ENCODE assay signal across 34 mouse cellular contexts in genomic region chrX:134141986-134142385, GRCm38 (mm10). TPM values are rescaled to one million over a fixed set of nuclear protein-coding genes. Genes with fewer than 3 reads are reported as not detected.
A peak's percentile ranks its signal among the peaks of the same experiment; 100 is the strongest.
DNase-seq lines count a peak whose midpoint lies in the region; ATAC-seq and TF ChIP-seq lines count a peak whose summit lies in the region.
"Had no signal": no experiment of that assay in that cellular context is flagged by ENCODE, and none has a peak within 500 bp of the region (broad histone marks: within the 10 kb centered on the region; RNA-seq: fewer than 3 reads in every experiment).

No protein-coding gene starts in this region.

- no peak for TF ChIP-seq CTCF in G1E (IDR thresholded peaks at IDR 0.05; ENCODE audit: low read depth, low read length)

- H3K9me3 ChIP-seq in G1E (replicated peaks): no peaks in the 10 kb centered on the region
- no peaks in the 10 kb centered on the region for H3K9me3 ChIP-seq in liver, embryonic 13.5 days (replicated peaks)
- H3K9me3 ChIP-seq: forebrain, embryonic 10.5 days; forebrain, embryonic 13.5 days; hindbrain, embryonic 12.5 days; hindbrain, embryonic 15.5 days had no signal

- no peaks in the 10 kb centered on the region for H3K27me3 ChIP-seq in G1E (ENCODE audit: insufficient read depth, low read length)
- H3K27me3 ChIP-seq in liver, embryonic 13.5 days: no peaks in the 10 kb centered on the region
- H3K27me3 ChIP-seq: CH12.LX; forebrain, embryonic 13.5 days; hindbrain, embryonic 15.5 days had no signal

- peak; percentile 72 for ATAC-seq in G1E (ENCODE audit: extremely low read depth, insufficient number of reproducible peaks, low FRiP score, poor library complexity, severe bottlenecking)
- ATAC-seq in liver, embryonic 13.5 days (ENCODE audit: low read depth): peak; percentile 48; the same call in 1 of the 2 replicates
- peak; percentile 93 for ATAC-seq in megakaryocyte progenitor cell, adult 5-6 weeks (replicated peaks; ENCODE audit: poor library complexity)
- ATAC-seq: forebrain, embryonic 13.5 days; forebrain, embryonic 16.5 days; Patski had no signal

- H3K4me1 ChIP-seq in G1E (ENCODE audit: insufficient read depth, low read depth, low read length): peaks cover 12% of the 10 kb centered on the region
- 0 out of 2 replicates have a peak, but pooled peaks cover 2% of the 10 kb centered on the region for H3K4me1 ChIP-seq in liver, embryonic 13.5 days (replicated peaks)
- H3K4me1 ChIP-seq: forebrain, embryonic 10.5 days; forebrain, embryonic 13.5 days; hindbrain, embryonic 12.5 days; hindbrain, embryonic 15.5 days had no signal

- H3K27ac ChIP-seq in liver, embryonic 13.5 days: no peak overlapping the region
- H3K27ac ChIP-seq: forebrain, embryonic 10.5 days; forebrain, embryonic 13.5 days; hindbrain, embryonic 12.5 days; hindbrain, embryonic 15.5 days had no signal

- H3K4me2 ChIP-seq in liver, embryonic 13.5 days: no peak overlapping the region
- H3K4me2 ChIP-seq: forebrain, embryonic 13.5 days; heart, embryonic 11.5 days; hindbrain, embryonic 12.5 days; hindbrain, embryonic 15.5 days had no signal

- WGBS in liver, embryonic 13.5 days (ENCODE audit: insufficient replicate concordance): 20% methylated on average over 4 of the region's 4 CpGs

- DNase-seq in G1E (ENCODE audit: low spot score) (peak; percentile 2), MEL-GATA-1-ER (ENCODE audit: extremely low read depth, low read depth) (peak; percentile 92)
- DNase-seq in liver, embryonic 13.5 days: peak; percentile 1
- no peak for DNase-seq in layer of hippocampus, adult 8-10 months (ENCODE audit: low spot score in 2 of 2)
- no peak for DNase-seq in embryo, embryonic 10.5 days (ENCODE audit: low spot score)
- no peak for DNase-seq in heart, adult 11 months
- DNase-seq: adrenal gland, postnatal 10 days; adrenal gland, postnatal 36 days; B cell, adult 2 months; cerebellum, adult 2 months; cerebellum, adult 9-11 months; cerebellum, postnatal 25 days; gastrocnemius, postnatal 10 days; gastrocnemius, postnatal 36 days had no signal

- H3K4me3 ChIP-seq in G1E (ENCODE audit: low read depth, low read length): no peak overlapping the region
- no peak overlapping the region for H3K4me3 ChIP-seq in liver, embryonic 13.5 days (replicated peaks)
- H3K4me3 ChIP-seq: forebrain, embryonic 10.5 days; forebrain, embryonic 13.5 days; hindbrain, embryonic 12.5 days; hindbrain, embryonic 15.5 days had no signal

- H3K36me3 ChIP-seq in G1E (replicated peaks): no peaks in the 10 kb centered on the region
- H3K36me3 ChIP-seq in liver, embryonic 13.5 days: no peaks in the 10 kb centered on the region
- H3K36me3 ChIP-seq: forebrain, embryonic 10.5 days; hindbrain, embryonic 12.5 days; hindbrain, embryonic 15.5 days had no signal

- H3K9ac ChIP-seq in liver, embryonic 13.5 days: no peak overlapping the region
- H3K9ac ChIP-seq: forebrain, embryonic 13.5 days; hindbrain, embryonic 12.5 days; hindbrain, embryonic 15.5 days had no signal

RNA-seq across cellular contexts. Expression of gene Xkrx, which starts 19.9 kb away (rescaled TPM):
- 0.30 and 1.2 TPM in 2 replicates for total RNA-seq in G1E (2014; fragmentation: Nextera tagmentation)
- 0.17 and 0.22 TPM in 2 replicates for total RNA-seq in G1E (2017)
- polyA plus RNA-seq in G1E (2012): not detected in 2 replicates
- 0.09 TPM in 1 of 2 replicates, not detected in the other for polyA plus RNA-seq in liver, embryonic 13.5 days (2015; fragmentation: Nextera tagmentation; extraction: Ambion mirVana)
- 0.59 and 1.4 TPM in 2 replicates for total RNA-seq in megakaryocyte progenitor cell, adult 5-6 weeks (2015)
- not detected in 2 replicates for total RNA-seq in megakaryocyte progenitor cell, adult 5-6 weeks (2017)
- 1 to 10 TPM in 1 of 4 experiments, under 1 TPM in 3; 0.77 to 1.5 (median 0.86) TPM for total RNA-seq in layer of hippocampus, adult 8-10 months (2022)
- total RNA-seq: granulocyte monocyte progenitor cell, adult 5-6 weeks; hematopoietic stem cell, adult 5-6 weeks had no signal
- polyA plus RNA-seq: embryonic facial prominence, embryonic 11.5 days had no signal

RNA-seq across cellular contexts. Expression of gene Arl13a, which starts 45.3 kb away (rescaled TPM):
- total RNA-seq in G1E (2014; fragmentation: Nextera tagmentation) (not detected in 2 replicates), G1E (2017) (not detected in 2 replicates)
- not detected in 2 replicates for polyA plus RNA-seq in G1E (2012)
- polyA plus RNA-seq in liver, embryonic 13.5 days (2015; fragmentation: Nextera tagmentation; extraction: Ambion mirVana): not detected in 2 replicates
- not detected in 2 replicates for total RNA-seq in megakaryocyte progenitor cell, adult 5-6 weeks (2015)
- total RNA-seq in megakaryocyte progenitor cell, adult 5-6 weeks (2017): not detected in 2 replicates
- not detected for total RNA-seq in layer of hippocampus, adult 8-10 months (2022)
- total RNA-seq: adrenal gland, adult 18-20 months; adrenal gland, postnatal 10 days; adrenal gland, postnatal 36 days; CH12.LX; gastrocnemius, adult 18-20 months; gastrocnemius, postnatal 10 days; gastrocnemius, postnatal 36 days; granulocyte monocyte progenitor cell, adult 5-6 weeks; heart, adult 8-10 months; heart, postnatal 25 days; hematopoietic stem cell, adult 5-6 weeks had no signal
- polyA plus RNA-seq: cerebellum, adult 2 months; cortical plate, adult 2 months; embryonic facial prominence, embryonic 11.5 days; embryonic facial prominence, embryonic 14.5 days; forebrain, embryonic 10.5 days; forebrain, embryonic 13.5 days; forebrain, embryonic 16.5 days; heart, embryonic 14.5 days; heart, postnatal 0 days; hindbrain, embryonic 12.5 days; hindbrain, embryonic 15.5 days; Patski had no signal

Comparison
In these comparisons a context has a peak if more than half of its experiments do, and no peak if none do; other contexts are left out.
1. DNase-seq: peak in G1E (single experiment), MEL-GATA-1-ER (single experiment) and liver, embryonic 13.5 days (single experiment); none in layer of hippocampus, adult 8-10 months (0 of 2), embryo, embryonic 10.5 days (single experiment) and heart, adult 11 months (single experiment).
2. Peak in every context shown above with its lines, with median percentiles within 50 percentile points of each other: ATAC-seq.